Mouse (Mus musculus): ENCODE results near the gene Pitpnm2.
"Not testable (repeated sequence)": the region's sequence is repeated elsewhere in the genome, so short reads cannot be mapped to it uniquely, and the experiment has no call there.

Pitpnm2 gene

GRCm38 (mm10) chr5:124221037-124221735, 28.4 kb downstream of the Pitpnm2 start:
- DNase-seq (ENCODE audit: low read depth, low spot score), result no peak

DNA sequence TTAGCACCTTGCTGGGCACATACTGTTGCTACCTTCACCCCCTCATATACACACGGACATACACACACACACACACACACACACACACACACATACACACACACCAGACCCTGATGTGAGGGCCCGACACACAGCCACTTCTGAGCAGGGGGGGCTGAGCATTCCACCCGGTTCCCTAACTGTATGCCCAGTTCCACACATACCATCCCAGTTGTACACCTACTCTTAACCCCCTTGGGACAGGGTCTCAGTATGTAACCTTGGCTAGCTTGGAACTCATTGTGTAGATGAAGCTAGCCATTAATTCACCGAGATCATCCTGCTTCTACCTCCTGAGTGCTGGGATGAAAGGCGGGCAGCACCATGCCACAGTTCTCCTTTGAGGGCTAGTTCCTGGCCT, 29.0 kb downstream of the Pitpnm2 start:
- no peak for DNase-seq (ENCODE audit: low read depth, low spot score)

DNA sequence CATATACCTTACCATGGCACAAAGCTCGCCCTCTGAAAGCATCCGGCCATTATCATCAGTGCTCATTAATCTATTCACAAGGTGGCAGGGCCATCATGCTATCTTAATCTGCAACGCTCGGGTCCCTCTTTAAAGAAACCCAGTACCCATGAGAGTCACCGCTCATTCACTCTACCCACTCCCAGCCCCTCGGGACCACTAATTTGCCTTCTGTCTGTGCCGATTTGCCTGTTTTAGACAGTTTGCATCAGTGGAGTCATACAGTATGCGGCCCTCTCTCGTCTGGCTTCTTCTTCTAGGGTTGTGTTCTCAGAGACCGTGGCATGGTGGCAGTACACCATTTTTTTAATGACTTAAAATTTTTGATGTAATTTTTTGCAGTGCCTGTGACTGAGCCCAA, 30.1 kb downstream of the Pitpnm2 start:
- DNase-seq (ENCODE audit: low read depth, low spot score), result no peak

DNA sequence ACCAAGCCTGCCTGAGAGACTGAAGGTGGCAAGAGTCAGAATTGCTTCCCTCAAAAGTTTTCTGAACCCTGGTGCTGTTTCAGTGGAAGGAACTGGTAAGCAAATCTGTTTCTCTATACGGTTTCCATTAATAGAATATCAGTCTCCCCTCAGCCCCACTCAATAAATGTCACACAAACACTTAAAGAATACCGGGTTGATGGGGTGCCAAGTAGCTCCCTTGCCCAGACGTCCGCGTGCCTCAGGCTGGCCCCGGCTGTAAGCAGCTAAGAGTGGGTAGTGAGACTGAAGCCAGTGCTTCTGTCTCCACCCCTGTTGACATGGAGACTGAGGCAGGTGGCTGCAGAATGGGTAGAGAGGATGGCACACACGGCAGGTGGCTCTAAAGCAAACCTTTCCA, 30.6 kb downstream of the Pitpnm2 start:
- DNase-seq (ENCODE audit: low read depth, low spot score), result no peak

- no peak for DNase-seq (ENCODE audit: low read depth, low spot score)
Measured at GRCm38 (mm10) chr5:124217566-124218249, 31.9 kb downstream of the Pitpnm2 start.

- DNase-seq (ENCODE audit: low read depth, low spot score), result not testable (repeated sequence)
Measured at GRCm38 (mm10) chr5:124217092-124217491, 32.5 kb downstream of the Pitpnm2 start.

- no peak for DNase-seq (ENCODE audit: low read depth, low spot score)
Measured at GRCm38 (mm10) chr5:124216403-124216802, 33.2 kb downstream of the Pitpnm2 start.

DNA sequence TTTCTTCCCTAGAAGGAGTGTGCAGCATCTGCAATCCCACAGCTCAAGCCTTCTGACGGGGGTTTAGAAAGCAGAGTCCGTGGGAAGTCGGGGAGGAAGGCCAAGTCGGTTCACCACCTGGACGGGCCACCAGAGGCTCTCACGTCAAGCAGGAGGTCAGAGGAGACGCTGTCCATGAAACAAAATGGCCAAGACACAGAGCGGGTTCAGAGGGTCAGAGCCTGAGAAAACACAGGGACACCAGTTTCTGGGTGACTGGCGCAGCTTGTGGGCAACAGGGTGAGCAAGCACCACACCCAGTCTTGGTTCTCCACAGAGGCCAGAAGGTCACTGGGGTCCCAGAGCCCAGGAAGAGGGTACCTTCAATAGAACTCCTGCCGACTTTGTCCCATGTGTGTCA, 33.9 kb downstream of the Pitpnm2 start:
- no peak for DNase-seq (ENCODE audit: low read depth, low spot score)

GRCm38 (mm10) chr5:124214516-124215145, 34.9 kb downstream of the Pitpnm2 start:
- DNase-seq (ENCODE audit: low read depth, low spot score), result no peak

- DNase-seq (ENCODE audit: low read depth, low spot score), result peak; percentile 47
Measured at GRCm38 (mm10) chr5:124213588-124214469, 35.7 kb downstream of the Pitpnm2 start.

DNA sequence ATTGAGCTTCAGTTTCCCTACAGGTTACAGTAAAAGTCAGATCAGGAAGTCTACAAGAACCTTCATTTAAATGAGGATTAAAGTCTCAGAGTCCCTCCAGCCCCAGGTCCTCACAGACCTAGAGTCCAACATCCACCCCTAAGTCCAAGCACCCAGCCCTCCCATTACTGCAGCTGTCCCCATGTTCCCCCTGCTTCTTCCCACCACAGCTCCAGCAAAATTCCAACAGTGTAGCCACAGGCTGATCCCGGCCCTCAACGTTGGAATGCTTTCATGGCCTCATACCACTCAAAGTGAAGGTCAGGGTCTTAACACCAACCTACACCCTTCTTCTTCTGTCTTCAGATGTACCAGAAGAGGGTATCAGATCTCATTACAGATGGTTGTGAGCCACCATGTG, 37.9 kb downstream of the Pitpnm2 start:
- DNase-seq (ENCODE audit: low read depth, low spot score), result no peak

DNA sequence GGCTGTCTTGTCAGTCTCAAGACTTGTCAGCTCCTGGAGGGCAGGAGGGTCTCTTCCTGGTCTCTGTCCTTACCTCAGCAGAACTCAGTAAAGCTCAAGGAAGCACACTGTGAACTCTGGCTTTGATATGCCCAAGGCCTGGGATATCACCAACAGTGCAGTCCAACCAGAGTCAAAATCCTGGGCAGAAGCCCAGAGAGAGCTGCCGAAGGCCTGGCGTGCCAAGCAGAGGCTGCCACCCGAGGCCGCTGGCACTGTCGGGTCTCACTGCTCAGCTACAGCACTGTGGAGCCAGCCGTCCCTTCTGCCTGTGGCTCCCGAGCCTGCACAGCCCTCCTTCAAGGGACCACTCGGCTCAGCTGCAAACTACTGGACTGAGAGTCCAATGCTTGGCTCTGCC, 38.3 kb downstream of the Pitpnm2 start:
- no peak for DNase-seq (ENCODE audit: low read depth, low spot score)

- peak; percentile 78 for DNase-seq (ENCODE audit: low read depth, low spot score)
Measured at GRCm38 (mm10) chr5:124210281-124211016, 39.1 kb downstream of the Pitpnm2 start.

DNA sequence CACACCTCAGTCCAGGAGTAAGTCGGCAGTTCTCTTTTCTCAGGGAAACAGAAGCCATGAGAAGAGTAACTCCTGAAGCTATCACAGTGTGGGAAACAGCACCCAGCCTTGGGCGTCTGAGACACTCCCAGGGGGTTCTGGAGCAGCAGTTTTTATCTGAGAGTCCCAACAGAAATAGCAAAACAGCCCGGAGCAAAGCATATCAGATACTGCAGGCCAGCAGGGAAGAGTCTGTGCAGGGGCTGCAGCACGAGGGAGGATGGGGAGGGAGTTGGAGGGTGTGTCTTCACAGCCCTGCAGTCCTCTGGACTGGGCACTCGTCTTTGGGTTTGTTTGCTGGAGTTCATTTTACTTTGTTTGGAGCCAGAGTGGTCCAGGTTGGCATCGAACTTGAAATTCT, 39.7 kb downstream of the Pitpnm2 start:
- no peak for DNase-seq (ENCODE audit: low read depth, low spot score)

- DNase-seq (ENCODE audit: low read depth, low spot score), result no peak
Measured at GRCm38 (mm10) chr5:124208030-124208429, 41.5 kb downstream of the Pitpnm2 start.

DNA sequence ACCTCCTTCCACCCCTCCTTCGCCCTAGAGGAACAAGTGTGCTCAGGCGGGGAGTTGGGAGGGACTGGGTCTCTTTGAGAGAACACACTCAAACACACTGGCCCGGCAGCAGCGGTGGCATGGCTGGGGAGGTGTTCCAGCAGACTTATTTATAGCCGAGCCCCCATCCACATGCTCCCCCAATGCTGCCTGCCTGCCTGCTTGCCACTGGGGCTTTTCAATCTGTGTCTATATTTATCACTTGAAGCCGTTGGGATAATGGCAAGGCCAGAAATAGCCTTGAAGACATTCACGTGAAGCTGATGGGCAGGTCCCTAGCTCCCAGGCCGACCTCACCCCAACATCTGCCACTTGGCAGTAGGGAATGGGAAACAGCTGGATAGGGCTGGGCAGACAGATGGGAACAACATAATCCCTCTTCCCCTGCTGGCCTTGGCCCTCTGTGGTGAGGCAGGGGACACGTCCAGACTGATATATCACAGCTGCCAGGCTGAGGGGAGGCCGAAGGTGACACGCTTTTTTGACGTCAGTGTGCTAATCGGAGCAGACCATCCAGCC, 43.0 kb downstream of the Pitpnm2 start:
- no peak for DNase-seq (ENCODE audit: low read depth, low spot score)

DNA sequence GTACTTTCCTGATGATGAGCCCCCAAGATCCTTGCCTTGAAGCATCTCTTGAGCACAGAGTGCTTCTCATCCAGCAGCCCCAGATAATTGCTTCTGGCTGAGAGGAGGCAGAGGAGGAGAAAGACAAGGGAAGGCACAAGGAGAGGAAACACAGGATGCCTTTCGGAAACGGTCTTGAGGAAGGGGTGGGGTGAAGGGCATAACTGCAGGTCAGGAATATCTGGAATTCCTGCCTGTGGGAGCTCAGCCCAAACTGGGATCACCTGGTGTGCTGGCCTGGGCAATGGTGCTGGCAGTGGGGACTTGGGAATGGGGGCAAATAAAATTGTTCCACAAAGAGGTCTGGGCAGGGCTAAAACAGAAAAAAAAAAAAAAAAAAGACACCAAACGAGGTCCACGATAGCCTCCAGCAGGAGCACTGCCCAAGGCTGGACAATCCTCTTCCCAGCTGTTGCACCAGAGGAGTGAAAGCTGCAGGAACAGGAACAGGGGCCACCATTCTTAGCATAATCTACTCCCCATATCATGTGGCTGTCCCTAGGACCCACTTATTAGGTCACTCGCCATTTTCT, 43.7 kb downstream of the Pitpnm2 start:
- DNase-seq (ENCODE audit: low read depth, low spot score), result peak; percentile 82

GRCm38 (mm10) chr5:124205211-124205610, 44.3 kb downstream of the Pitpnm2 start:
- DNase-seq (ENCODE audit: low read depth, low spot score), result peak; percentile 93

DNA sequence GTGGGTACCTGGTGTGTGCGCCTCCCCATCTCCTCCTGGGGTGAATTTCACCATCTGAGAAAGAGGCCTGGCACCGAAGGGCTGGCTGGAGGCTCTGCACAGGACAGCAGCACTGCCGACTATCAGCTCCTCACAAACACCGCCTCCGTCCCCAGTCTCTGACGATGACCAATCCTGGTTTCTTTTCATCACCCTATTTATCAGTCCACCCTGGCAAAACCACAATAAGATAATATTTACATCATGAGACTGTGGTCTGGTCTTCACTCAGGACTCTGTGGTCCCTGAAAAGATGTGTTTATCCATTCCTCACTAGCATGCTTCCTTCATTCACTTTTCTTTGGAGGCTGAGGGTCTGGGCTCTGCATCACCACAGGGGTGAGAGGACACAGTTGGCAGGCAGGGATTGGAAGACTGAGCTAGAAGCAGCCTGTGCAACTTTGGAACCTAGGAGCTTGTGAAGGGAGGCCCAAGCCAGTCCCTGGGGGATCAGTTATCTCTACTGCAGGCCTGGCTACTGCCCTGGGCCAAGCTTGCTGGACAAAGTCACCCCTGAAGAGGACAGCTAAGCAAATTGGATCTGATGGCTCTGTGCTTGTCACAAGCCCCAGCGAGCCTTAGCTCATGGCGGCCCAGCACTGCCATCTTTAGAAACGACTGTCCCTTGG, 45.3 kb downstream of the Pitpnm2 start:
- no peak for DNase-seq (ENCODE audit: low read depth, low spot score)

GRCm38 (mm10) chr5:124203251-124203650, 46.3 kb downstream of the Pitpnm2 start:
- DNase-seq (ENCODE audit: low read depth, low spot score), result no peak

Data from R1 (cell line).